Mouse (Mus musculus): ENCODE data around the gene Rcan2.
A peak's percentile ranks its signal among the peaks of the same experiment; 100 is the strongest.
"Not testable (repeated sequence)": the region's sequence is repeated elsewhere in the genome, so short reads cannot be mapped to it uniquely, and the experiment has no call there.

Gene Rcan2

GRCm38 (mm10) chr17:43825411-43825785, 24.2 kb downstream of the Rcan2 start:
- not testable (repeated sequence) for DNase-seq (ENCODE audit: low read depth, low spot score)

- no peak for DNase-seq (ENCODE audit: low read depth, low spot score)
Observed at GRCm38 (mm10) chr17:43827261-43827660, 26.1 kb downstream of the Rcan2 start.

GRCm38 (mm10) chr17:43832401-43833124, 31.4 kb downstream of the Rcan2 start:
- no peak for DNase-seq (ENCODE audit: low read depth, low spot score)

DNA sequence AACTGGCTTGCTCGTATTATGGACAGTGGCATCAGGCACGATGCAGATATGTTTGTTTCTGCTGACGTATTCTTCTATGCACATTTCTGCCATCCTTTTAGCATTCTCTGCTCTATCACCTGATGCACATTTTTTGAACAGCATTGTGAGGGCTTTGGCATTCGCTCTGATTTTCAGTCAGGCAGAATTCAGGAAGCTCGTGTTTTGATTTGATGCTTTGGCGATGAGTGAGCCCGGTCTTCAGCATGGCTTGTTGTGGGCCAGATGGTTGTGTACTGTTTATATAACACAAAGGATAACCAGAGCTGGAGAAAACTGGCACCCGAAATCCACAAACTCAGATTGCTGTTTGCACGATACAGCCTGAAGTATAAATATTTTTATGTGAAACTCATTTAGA, 39.1 kb downstream of the Rcan2 start:
- DNase-seq (ENCODE audit: low read depth, low spot score), result no peak

GRCm38 (mm10) chr17:43846714-43847113, 45.6 kb downstream of the Rcan2 start:
- DNase-seq (ENCODE audit: low read depth, low spot score), result no peak

DNA sequence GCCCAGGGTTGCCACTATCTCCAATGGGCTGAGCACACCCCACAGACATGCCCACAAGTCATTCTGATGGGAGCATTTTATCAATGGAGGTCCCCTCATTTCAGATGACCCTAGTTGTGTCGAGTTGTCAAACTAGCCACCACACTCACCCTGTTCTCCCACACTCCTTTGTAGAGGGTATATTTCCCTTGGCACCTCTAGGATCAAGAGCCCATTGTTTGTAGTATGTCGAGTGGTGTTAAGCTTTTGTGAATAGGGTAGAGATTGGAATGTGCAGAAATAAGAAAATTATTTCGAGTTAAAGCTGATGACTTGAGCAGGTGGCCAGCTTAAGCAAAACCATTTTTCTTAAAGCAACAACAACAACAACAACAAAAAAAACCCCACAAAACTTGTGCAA, 47.8 kb downstream of the Rcan2 start:
- DNase-seq (ENCODE audit: low read depth, low spot score), result no peak

DNA sequence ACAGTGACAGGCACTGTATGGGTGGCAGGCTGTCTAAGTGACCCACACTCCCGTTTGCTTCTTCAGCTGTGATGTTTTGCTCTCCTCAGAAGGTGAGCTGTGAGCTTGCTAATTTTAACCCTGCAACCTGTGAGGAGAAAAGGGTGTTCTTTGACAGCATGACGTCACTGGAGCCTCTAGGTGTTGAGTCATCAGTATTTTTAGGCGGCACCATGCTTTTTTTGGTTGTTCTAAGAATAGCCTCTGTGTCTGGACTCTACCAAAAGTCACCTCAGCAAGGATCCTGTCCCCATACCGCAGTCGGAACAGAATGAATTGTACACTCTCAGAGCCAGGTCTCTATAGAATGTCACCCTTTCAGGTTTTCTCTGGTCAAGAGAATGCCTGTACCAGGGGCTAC, 54.0 kb downstream of the Rcan2 start:
- no peak for DNase-seq (ENCODE audit: low read depth, low spot score)

DNA sequence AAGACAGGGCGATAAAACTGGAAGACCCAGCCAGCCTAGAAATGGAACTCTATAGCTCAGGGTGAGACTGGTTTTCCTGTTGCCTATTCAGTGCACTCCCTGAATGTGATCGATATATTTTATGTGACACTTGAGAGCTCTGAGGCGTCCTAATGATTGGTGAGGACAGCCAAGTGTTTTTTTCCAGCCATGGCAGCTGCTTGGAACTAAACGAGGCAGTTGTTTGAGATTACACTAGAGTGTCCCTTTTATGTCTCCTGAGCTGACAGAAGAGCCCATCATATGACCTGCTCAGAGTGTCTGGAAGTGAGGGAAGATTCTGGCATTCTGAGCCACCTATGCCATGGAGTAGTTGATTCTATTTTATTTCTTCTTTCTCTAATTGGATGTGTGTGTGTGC, 54.9 kb downstream of the Rcan2 start:
- DNase-seq (ENCODE audit: low read depth, low spot score), result no peak

GRCm38 (mm10) chr17:43868808-43869207, 67.7 kb downstream of the Rcan2 start:
- DNase-seq (ENCODE audit: low read depth, low spot score), result no peak

- peak; percentile 9 for DNase-seq (ENCODE audit: low read depth, low spot score)
Observed at GRCm38 (mm10) chr17:43869677-43870076, 68.5 kb downstream of the Rcan2 start.

DNA sequence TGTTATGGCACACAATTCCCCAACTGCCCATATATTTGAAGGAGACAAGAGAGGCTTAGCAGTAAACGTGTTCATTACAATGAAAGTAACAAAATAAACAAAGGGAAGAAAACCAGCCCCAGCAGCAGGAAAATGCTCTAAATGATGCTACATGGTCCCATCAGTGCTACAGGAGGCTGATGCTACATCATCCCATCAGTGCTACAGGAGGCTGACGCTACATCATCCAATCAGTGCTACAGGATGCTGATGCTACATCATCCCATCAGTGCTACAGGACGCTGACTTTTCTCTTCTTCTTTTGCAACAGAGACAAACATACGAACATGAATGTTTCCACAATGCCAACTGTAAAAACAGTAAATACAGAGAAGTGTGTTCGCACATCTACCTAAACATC, 73.3 kb downstream of the Rcan2 start:
- no peak for DNase-seq (ENCODE audit: low read depth, low spot score)

DNA sequence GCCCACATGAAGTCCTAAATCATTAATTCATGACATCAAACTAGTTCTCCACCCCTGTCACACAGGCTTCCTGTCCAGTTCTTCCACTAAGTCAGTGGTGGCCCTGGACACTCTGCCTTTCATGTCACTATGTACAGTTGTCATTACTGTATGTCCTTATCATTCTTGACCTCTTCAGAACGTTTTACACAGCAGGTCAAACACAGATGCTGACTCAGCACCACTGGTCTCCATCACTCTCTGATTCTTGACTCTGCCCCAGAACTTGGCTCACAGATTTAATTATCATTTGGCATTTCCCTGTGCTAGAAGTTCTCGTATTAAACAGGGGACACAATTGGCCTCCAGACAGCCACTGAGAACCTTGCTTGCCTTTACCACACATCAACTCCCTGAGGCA, 76.3 kb downstream of the Rcan2 start:
- no peak for DNase-seq (ENCODE audit: low read depth, low spot score)

- DNase-seq (ENCODE audit: low read depth, low spot score), result no peak
Observed at GRCm38 (mm10) chr17:43883016-43883415, 81.9 kb downstream of the Rcan2 start.

GRCm38 (mm10) chr17:43886262-43886661, 85.1 kb downstream of the Rcan2 start:
- DNase-seq (ENCODE audit: low read depth, low spot score), result no peak

- DNase-seq (ENCODE audit: low read depth, low spot score), result no peak
Observed at GRCm38 (mm10) chr17:43887931-43888330, 86.8 kb downstream of the Rcan2 start.

DNA sequence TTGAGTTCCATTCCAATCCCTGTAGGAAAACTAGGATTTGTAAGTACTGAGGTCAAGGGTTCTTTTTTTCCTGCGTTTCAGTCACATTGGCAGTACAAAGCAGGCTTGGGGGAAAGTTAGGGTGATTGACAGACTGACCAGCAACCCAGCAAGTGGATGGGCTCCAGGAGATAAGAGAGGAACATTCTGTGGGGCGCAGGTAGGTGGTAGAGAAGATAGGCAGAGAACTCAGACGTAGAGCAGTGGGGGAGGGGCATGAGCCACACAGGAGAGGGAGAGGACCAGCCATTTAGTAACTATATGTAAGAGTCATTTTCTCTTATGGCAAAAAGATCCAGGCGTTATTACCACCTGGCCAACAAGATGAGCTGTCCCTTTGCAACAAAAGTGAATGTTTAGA, 96.2 kb downstream of the Rcan2 start:
- DNase-seq (ENCODE audit: low read depth, low spot score), result no peak

- DNase-seq (ENCODE audit: low read depth, low spot score), result no peak
Observed at GRCm38 (mm10) chr17:43899405-43900092, 98.4 kb downstream of the Rcan2 start.

DNA sequence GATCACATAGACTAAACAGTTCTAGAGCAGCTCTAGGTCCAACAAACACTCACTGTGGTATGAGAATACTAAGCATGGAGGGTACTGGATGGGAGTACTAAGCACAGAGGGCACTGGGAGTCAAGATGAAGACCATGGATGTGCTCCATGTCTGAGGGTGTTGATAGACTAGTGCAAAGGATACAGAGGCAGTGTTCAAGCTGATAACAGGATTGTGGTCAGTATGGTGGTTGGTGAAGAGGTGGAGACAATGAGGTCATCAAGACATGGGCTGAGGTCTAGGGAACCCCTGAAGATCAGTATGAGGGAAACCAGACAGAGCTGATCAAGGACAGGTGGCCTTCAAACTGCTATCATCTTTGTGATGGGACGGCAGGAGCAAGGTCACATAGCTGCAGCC, 99.0 kb downstream of the Rcan2 start:
- DNase-seq (ENCODE audit: low read depth, low spot score), result no peak

DNA sequence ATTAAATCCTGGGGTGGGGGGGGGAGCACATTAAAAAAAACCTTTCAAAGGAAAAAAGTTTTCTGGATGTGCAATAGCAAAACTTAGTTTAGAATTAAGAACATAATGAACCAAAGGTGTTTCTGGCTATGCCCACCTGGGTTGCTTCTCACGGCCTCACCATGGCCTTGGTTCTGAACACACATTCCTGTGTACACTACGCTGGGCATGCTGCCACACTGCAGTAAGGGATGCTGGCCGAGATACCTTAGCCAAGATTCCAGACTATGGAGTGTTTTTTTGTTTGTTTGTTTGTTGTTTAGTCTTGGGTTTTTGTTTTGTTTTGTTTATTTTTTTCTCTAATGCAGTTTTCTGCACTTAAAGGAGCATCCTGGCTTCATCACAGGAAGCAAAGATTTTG, 100.3 kb downstream of the Rcan2 start:
- no peak for DNase-seq (ENCODE audit: low read depth, low spot score)

DNA sequence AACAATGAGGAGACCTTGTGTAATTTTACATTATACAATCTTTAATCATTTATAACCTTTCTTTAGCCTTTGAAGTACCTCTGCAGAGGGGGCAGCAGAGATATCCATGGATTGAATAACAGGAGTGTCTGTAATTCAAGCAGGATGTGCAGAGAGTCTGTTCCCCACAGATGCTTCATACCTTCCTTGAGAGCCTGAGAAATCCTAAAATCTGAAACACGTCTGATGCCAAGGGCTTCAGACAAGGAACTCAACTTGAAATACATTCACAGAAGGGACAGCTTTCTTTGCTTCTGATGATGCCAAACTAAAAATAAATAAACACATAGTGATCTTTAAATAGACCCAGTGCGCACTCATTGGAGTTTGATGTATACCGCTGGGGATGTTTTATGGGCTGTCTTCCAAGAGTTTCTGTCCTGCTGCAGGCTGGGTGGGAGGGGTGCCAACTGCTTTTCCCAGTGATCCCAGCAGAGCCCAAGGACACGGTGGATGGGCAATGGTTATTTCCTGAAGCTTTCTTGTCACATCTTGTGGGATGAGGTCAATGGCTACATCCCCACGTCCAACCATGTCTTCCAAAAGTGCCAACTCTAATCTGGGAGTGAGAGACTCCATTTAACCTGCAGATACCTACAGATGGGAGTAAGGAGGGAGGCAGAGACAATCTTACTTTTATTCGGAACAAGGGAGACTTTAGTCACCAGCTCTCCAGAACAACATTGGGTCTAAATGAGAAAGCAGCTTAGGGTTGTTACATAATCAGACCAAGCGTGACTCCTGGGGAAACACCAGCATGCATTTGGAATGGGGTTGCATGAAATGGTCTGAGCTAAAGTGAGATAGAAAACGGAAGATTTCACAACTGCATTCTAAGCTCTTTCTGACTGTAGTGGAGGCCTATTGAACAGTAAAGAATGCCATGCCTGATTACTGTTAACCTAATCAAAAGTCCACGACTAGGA, 102.9 kb downstream of the Rcan2 start:
- DNase-seq (ENCODE audit: low read depth, low spot score), result no peak

GRCm38 (mm10) chr17:43904896-43905295, 103.7 kb downstream of the Rcan2 start:
- no peak for DNase-seq (ENCODE audit: low read depth, low spot score)

DNA sequence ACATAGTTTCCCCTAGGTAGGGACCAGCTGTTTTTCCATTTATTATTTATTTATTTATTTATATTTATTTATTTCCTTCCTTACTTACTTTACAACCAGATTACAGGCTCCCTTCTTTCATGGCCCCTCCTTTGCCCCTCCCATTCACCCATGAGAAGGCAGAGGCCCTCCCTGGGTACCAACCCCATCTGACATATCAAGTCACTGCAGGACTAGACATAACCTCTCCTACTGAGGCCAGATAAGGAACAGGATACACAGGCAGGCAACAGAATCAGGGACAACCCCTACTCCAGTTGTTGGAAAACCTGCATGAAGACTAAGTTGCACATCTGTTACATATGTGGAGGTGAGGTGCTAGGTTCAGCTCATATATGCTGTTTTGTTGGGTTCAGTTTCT, 105.6 kb downstream of the Rcan2 start:
- DNase-seq (ENCODE audit: low read depth, low spot score), result no peak

All from WW6 (cell line).